Mouse (Mus musculus) liver, adult 2 months (tissue): ENCODE measurements at regions not wholly inside any gene's neighbourhood (a gene's known extent, or its start where the extent isn't known, plus 50 kb on each side); places are given as distances from the start of the nearest gene placed in this dataset.

ENCODE experiments used
- DNase-seq: peaks from one replicate; pipeline ENCODE4 v3.0.0-alpha.2; 2011; ENCODE audit warnings: low read depth, low spot score; ENCODE audit errors: extremely low read depth
- H3K27ac ChIP-seq: fragments of 200-500 bp; replicated peaks from 2 replicates; pipeline ENCODE4 v1.5.1; 2012; ENCODE audit warnings: low read depth, mild to moderate bottlenecking, control low read depth, inconsistent platforms, low read length; ENCODE audit not compliant: insufficient read depth
- H3K27me3 ChIP-seq: fragments of 200-500 bp; 2 replicates; pipeline ENCODE4 v1.6.1; 2012; ENCODE audit warnings: mild to moderate bottlenecking, moderate library complexity, low read length, inconsistent platforms; ENCODE audit not compliant: control insufficient read depth, insufficient read depth
- H3K36me3 ChIP-seq: fragments of 200-500 bp; 2 replicates; pipeline ENCODE4 v1.6.1; 2012; ENCODE audit warnings: low read length, inconsistent platforms; ENCODE audit not compliant: control insufficient read depth, insufficient read depth
- H3K4me1 ChIP-seq: fragments of 200-500 bp; 2 replicates; pipeline ENCODE4 v1.6.1; 2011; ENCODE audit warnings: low read length; ENCODE audit not compliant: control insufficient read depth, insufficient read depth
- H3K4me3 ChIP-seq: fragments of 200-500 bp; 2 replicates; pipeline ENCODE4 v1.5.1; 2011; ENCODE audit warnings: low read depth, mild to moderate bottlenecking, control low read depth, low read length, moderate library complexity; ENCODE audit not compliant: insufficient read depth
- H3K79me2 ChIP-seq: fragments of 200-500 bp; 2 replicates; pipeline ENCODE4 v1.6.1; 2012; ENCODE audit warnings: inconsistent platforms, mild to moderate bottlenecking, low read length, moderate library complexity; ENCODE audit not compliant: control insufficient read depth, insufficient read depth
- H3K9ac ChIP-seq: fragments of 200-500 bp; 2 replicates; pipeline ENCODE4 v1.6.1; 2012; ENCODE audit warnings: low read depth, mild to moderate bottlenecking, control low read depth, inconsistent platforms, low read length
- CTCF ChIP-seq: fragments of 200-500 bp; IDR thresholded peaks from 2 replicates; pipeline ENCODE4 v1.5.1; 2011; ENCODE audit warnings: low read depth, low read length, control low read depth
- POLR2A ChIP-seq: fragments of 200-500 bp; IDR thresholded peaks from 2 replicates; pipeline ENCODE4 v1.6.1; 2011; ENCODE audit warnings: low read length, control low read depth; ENCODE audit not compliant: insufficient read depth; ENCODE audit errors: extremely low read depth
- WGBS: fragments of 180-500 bp; shearing (Covaris S2); methylation state at CpG from one replicate; pipeline ENCODE4 v1.1.7; 2018; 5-methylcytosine and 5-hydroxymethylcytosine counted together

DNA sequence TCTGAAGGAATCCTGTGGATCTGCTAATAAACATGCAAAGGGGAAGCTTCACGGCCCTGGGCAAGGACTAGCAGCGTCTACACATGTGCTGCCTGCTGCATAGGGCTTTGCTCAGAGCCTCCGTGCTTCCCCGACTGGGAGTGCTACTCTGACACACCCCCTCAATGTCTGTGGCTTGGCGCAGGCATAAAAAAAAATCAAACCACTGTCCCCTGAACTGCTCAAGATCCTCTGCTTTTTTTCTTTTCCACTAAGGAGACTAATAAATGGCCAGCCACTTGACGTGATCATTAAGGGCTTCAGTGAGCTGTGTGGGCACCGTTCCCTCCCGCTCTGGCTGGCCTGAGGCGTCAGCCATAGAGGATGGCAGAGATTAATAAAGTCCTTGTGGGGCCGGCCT is 94.8 kb downstream of the Mn1 start:
- H3K36me3 ChIP-seq, result no peaks in the 10 kb centered on the region
- no peak overlapping the region for H3K4me3 ChIP-seq
- H3K79me2 ChIP-seq, result no peaks in the 10 kb centered on the region
- H3K27me3 ChIP-seq, result no peaks in the 10 kb centered on the region
- peaks cover 9% of the 10 kb centered on the region; the same call in 1 of the 2 replicates for H3K4me1 ChIP-seq
- no peak overlapping the region for H3K9ac ChIP-seq
- no peak for DNase-seq
- TF ChIP-seq CTCF, result no peak
- no peak for TF ChIP-seq POLR2A
- 69% methylated on average over 10 of the region's 10 CpGs for WGBS
- no peak overlapping the region for H3K27ac ChIP-seq

DNA sequence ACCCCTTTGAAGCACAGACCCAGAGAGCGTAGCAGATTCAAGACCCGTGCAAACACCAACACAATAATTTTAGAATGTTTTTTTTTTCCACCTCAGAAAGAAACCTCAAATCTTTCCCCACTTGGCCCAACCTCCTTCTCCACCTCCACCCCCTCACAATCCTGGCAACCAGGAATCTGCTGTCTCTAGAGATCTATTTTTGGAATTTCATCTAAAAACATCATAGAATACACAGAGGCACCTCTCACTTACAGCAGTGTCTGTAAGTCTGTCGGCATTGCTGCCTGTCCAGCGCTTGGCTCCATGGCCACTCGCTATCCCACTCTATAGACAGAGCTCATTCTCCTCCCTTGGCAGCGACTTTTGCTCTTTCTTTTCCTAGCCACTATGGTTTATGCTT is 96.8 kb downstream of the Mn1 start:
- TF ChIP-seq POLR2A, result no peak
- TF ChIP-seq CTCF, result no peak
- Histone ChIP-seq H3K79me2 (no peaks in the 10 kb centered on the region), H3K4me1 (peaks cover 5% of the 10 kb centered on the region; the same call in 1 of the 2 replicates), H3K27me3 (no peaks in the 10 kb centered on the region), H3K4me3 (no peak overlapping the region), H3K9ac (no peak overlapping the region), H3K36me3 (no peaks in the 10 kb centered on the region), H3K27ac (no peak overlapping the region)
- WGBS, result 90% methylated on average over 6 of the region's 6 CpGs
- no peak for DNase-seq

DNA sequence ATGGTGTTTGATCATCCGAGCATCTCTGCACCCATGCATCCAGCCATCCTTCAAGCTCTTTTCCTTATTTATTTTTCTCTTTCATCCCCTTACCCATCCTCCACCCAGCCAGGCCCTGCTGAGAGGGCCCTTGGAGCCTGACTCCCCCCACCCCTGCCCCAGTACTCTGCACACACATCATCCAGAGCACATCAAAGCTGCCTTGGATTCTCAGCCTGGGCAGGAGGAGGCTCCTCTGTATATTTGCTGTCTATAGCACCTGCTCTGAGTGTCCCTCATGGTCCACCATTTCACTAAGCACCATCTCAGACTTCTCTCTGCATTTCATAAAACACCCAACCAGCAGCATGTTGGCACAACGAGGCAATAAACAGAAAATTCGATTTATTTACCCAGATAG is 101.9 kb downstream of the Mn1 start:
- H3K27ac ChIP-seq, result no peak overlapping the region
- TF ChIP-seq POLR2A, result no peak
- no peak for TF ChIP-seq CTCF
- 63% methylated on average over 3 of the region's 3 CpGs for WGBS
- no peak for DNase-seq
- no peaks in the 10 kb centered on the region for H3K79me2 ChIP-seq
- H3K36me3 ChIP-seq, result no peaks in the 10 kb centered on the region
- no peak overlapping the region for H3K9ac ChIP-seq
- H3K4me1 ChIP-seq, result no peaks in the 10 kb centered on the region
- no peaks in the 10 kb centered on the region for H3K27me3 ChIP-seq
- H3K4me3 ChIP-seq, result no peak overlapping the region

DNA sequence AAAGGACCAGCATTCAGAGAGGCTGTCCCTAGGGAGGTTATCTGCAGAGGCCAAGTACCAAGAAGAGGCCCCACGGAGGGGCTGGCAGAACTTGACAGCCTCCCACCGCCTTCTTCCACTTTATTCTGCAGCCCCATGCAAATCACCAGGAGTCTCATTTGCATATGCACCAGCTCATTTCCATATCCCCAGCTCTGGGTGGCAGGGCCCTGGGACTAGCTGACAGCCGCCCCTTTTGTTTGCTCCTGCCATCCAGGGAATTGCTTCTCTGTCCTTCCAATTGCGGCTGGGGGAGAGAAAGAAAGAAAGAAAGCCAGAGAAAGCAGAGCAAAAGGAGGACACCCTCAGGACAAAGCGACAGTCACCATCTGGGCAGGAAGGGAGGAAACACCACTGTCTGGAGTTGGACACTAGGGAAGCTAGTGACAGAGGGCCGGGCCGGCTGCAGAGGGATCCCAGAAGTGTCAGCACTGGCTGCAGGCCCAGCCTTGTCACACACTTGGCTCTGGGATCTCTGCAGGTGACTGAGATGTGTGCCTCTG is 102.4 kb downstream of the Mn1 start:
- DNase-seq, result no peak
- no peaks in the 10 kb centered on the region for H3K36me3 ChIP-seq
- 58% methylated on average over 7 of the region's 7 CpGs for WGBS
- no peak overlapping the region for H3K9ac ChIP-seq
- no peak overlapping the region for H3K4me3 ChIP-seq
- H3K4me1 ChIP-seq, result no peaks in the 10 kb centered on the region
- H3K27ac ChIP-seq, result no peak overlapping the region
- H3K79me2 ChIP-seq, result no peaks in the 10 kb centered on the region
- H3K27me3 ChIP-seq, result no peaks in the 10 kb centered on the region
- TF ChIP-seq POLR2A (no peak), CTCF (no peak)

- H3K27ac ChIP-seq, result no peak overlapping the region
- DNase-seq, result no peak
- H3K27me3 ChIP-seq, result no peaks in the 10 kb centered on the region
- no peak overlapping the region for H3K4me3 ChIP-seq
- WGBS, result 95% methylated on average over 2 of the region's 2 CpGs
- no peaks in the 10 kb centered on the region for H3K36me3 ChIP-seq
- no peaks in the 10 kb centered on the region for H3K4me1 ChIP-seq
- H3K79me2 ChIP-seq, result no peaks in the 10 kb centered on the region
- no peak overlapping the region for H3K9ac ChIP-seq
- no peak for TF ChIP-seq POLR2A
- TF ChIP-seq CTCF, result no peak
These were observed 104.7 kb downstream of the Mn1 start for GRCm38 (mm10) chr5:111521866-111522265.

DNA sequence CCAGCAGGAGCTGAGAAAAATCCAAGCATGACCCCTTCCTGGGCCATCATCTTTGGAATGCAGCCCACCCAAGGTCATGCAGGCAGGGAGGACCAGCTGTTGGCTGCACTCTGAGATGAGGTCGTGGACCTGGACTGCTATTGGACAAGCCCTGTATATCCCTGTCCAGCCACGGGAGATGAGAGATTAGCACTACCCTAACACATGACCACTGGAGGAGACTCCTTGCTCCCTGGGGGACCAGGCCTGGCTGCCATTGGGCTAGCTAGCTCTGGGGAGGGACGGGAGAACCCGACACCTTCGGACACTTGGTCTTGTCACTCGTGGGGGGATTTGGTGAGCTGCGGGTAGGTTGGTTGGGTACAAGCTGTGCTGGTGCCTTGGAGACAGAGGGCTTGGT is 105.4 kb downstream of the Mn1 start:
- TF ChIP-seq CTCF, result no peak
- Histone ChIP-seq H3K4me3 (no peak overlapping the region), H3K79me2 (no peaks in the 10 kb centered on the region), H3K9ac (no peak overlapping the region), H3K36me3 (no peaks in the 10 kb centered on the region), H3K27me3 (no peaks in the 10 kb centered on the region), H3K27ac (no peak overlapping the region), H3K4me1 (no peaks in the 10 kb centered on the region)
- DNase-seq, result no peak
- 70% methylated on average over 7 of the region's 7 CpGs for WGBS
